12 mouse cellular contexts compared by ENCODE assay signal in the genomic region with DNA sequence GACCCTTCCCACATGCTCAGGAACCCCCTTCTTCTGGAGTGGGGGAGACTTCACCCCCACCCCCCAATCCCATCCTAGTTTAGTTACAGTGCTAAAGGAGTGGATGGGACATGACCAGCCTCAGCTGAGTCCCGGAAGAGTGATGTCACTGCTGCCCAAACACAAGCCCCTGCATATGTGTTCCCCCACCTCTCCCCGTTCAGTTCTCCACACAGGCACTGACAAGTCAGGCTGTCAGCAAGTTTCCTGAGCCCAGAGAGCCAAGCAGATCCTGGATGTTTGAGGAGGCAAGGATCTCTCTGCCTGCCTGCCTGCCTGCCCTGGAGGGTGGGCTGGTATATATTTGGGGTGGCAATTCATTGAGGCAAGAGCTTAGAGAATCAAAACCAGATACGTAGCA. TPM values are rescaled to one million over a fixed set of nuclear protein-coding genes. Genes with fewer than 3 reads are reported as not detected.
A peak's percentile ranks its signal among the peaks of the same experiment; 100 is the strongest.
DNase-seq lines count a peak whose midpoint lies in the region; ATAC-seq and TF ChIP-seq lines count a peak whose summit lies in the region.
"Had no signal": no experiment of that assay in that cellular context is flagged by ENCODE, and none has a peak within 500 bp of the region (broad histone marks: within the 10 kb centered on the region; RNA-seq: fewer than 3 reads in every experiment).

No protein-coding gene starts in this region.

- no peak for ATAC-seq in liver, postnatal 0 days
- ATAC-seq in liver, embryonic 12.5 days: no peak
- peak; percentile 34 for ATAC-seq in hindbrain, embryonic 16.5 days
- peak; percentile 7; the same call in 1 of the 2 replicates for ATAC-seq in neural tube, embryonic 12.5 days (ENCODE audit: low FRiP score, low read depth)

- DNase-seq in liver, postnatal 0 days: no peak
- no peak for DNase-seq in forebrain, embryonic 10.5 days (ENCODE audit: extremely low spot score, low spot score)
- no peak for DNase-seq in ovary, adult 18-20 months (ENCODE audit: low spot score)
- no peak for DNase-seq in thymus, postnatal 10 days (ENCODE audit: low spot score in 2 of 2)
- no peak for DNase-seq in adrenal gland, postnatal 10 days
- DNase-seq: thymus, postnatal 14 days had no signal

- peaks cover 3% of the 10 kb centered on the region for H3K4me1 ChIP-seq in liver, postnatal 0 days (ENCODE audit: insufficient read depth)
- peaks cover 34% of the 10 kb centered on the region for H3K4me1 ChIP-seq in liver, embryonic 12.5 days
- peaks cover 91% of the 10 kb centered on the region for H3K4me1 ChIP-seq in forebrain, embryonic 10.5 days
- H3K4me1 ChIP-seq in hindbrain, embryonic 16.5 days (ENCODE audit: control insufficient read depth, insufficient read depth, low read depth, low read length): peaks cover 25% of the 10 kb centered on the region
- peaks cover 66% of the 10 kb centered on the region for H3K4me1 ChIP-seq in neural tube, embryonic 12.5 days

- peaks cover 22% of the 10 kb centered on the region for H3K36me3 ChIP-seq in liver, postnatal 0 days (replicated peaks; ENCODE audit: insufficient read depth, low read length)
- H3K36me3 ChIP-seq in liver, embryonic 12.5 days: peaks cover 64% of the 10 kb centered on the region
- H3K36me3 ChIP-seq in forebrain, embryonic 10.5 days (replicated peaks): peaks cover 93% of the 10 kb centered on the region
- H3K36me3 ChIP-seq in hindbrain, embryonic 16.5 days (ENCODE audit: control insufficient read depth, insufficient read depth, low read length): 0 out of 2 replicates have a peak, but pooled peaks cover 6% of the 10 kb centered on the region
- H3K36me3 ChIP-seq in neural tube, embryonic 12.5 days: peaks cover 23% of the 10 kb centered on the region

- no peak for TF ChIP-seq CTCF in liver, postnatal 0 days (IDR thresholded peaks at IDR 0.05; ENCODE audit: low read depth)

- H3K9me3 ChIP-seq in liver, postnatal 0 days (ENCODE audit: low read length): no peaks in the 10 kb centered on the region
- H3K9me3 ChIP-seq in liver, embryonic 12.5 days (replicated peaks): no peaks in the 10 kb centered on the region
- no peaks in the 10 kb centered on the region for H3K9me3 ChIP-seq in forebrain, embryonic 10.5 days
- no peaks in the 10 kb centered on the region for H3K9me3 ChIP-seq in hindbrain, embryonic 16.5 days (ENCODE audit: control insufficient read depth, low read length)
- H3K9me3 ChIP-seq in neural tube, embryonic 12.5 days: no peaks in the 10 kb centered on the region

- H3K27me3 ChIP-seq in liver, postnatal 0 days (ENCODE audit: insufficient read depth, low read length): no peaks in the 10 kb centered on the region
- H3K27me3 ChIP-seq in liver, embryonic 12.5 days (replicated peaks): no peaks in the 10 kb centered on the region
- peaks cover 70% of the 10 kb centered on the region for H3K27me3 ChIP-seq in forebrain, embryonic 10.5 days (ENCODE audit: poor library complexity, severe bottlenecking)
- H3K27me3 ChIP-seq in hindbrain, embryonic 16.5 days (replicated peaks; ENCODE audit: control insufficient read depth, insufficient read depth, low read length): peaks cover 1% of the 10 kb centered on the region
- no peaks in the 10 kb centered on the region for H3K27me3 ChIP-seq in neural tube, embryonic 12.5 days (replicated peaks)

- no peak overlapping the region for H3K4me3 ChIP-seq in liver, postnatal 0 days (ENCODE audit: low read depth, low read length)
- no peak overlapping the region for H3K4me3 ChIP-seq in liver, embryonic 12.5 days
- peak overlapping the region; percentile 32; the same call in 1 of the 2 replicates for H3K4me3 ChIP-seq in forebrain, embryonic 10.5 days
- peak overlapping the region; percentile 46 for H3K4me3 ChIP-seq in hindbrain, embryonic 16.5 days (ENCODE audit: low read length)
- no peak overlapping the region for H3K4me3 ChIP-seq in neural tube, embryonic 12.5 days

- H3K4me2 ChIP-seq in liver, postnatal 0 days (ENCODE audit: low read depth, low read length): peak overlapping the region; percentile 44
- H3K4me2 ChIP-seq in liver, embryonic 12.5 days: no peak overlapping the region
- H3K4me2 ChIP-seq in hindbrain, embryonic 16.5 days (ENCODE audit: low read length): peak overlapping the region; percentile 66
- peak overlapping the region; percentile 61 for H3K4me2 ChIP-seq in neural tube, embryonic 12.5 days (replicated peaks)

- H3K27ac ChIP-seq in liver, postnatal 0 days (ENCODE audit: low read depth): peak overlapping the region; percentile 48; the same call in 1 of the 2 replicates
- H3K27ac ChIP-seq in liver, embryonic 12.5 days: no peak overlapping the region
- peak overlapping the region; percentile 83 for H3K27ac ChIP-seq in forebrain, embryonic 10.5 days
- H3K27ac ChIP-seq in hindbrain, embryonic 16.5 days (ENCODE audit: low read depth, low read length): peak overlapping the region; percentile 83; the same call in 1 of the 2 replicates
- H3K27ac ChIP-seq in neural tube, embryonic 12.5 days: no peak overlapping the region
- H3K27ac ChIP-seq: kidney, postnatal 0 days; liver, embryonic 14.5 days had no signal

- H3K9ac ChIP-seq in liver, postnatal 0 days (replicated peaks): 0 out of 2 replicates have a peak overlapping the region, but pooled peaks have one; percentile 21
- H3K9ac ChIP-seq in liver, embryonic 12.5 days: no peak overlapping the region
- H3K9ac ChIP-seq in hindbrain, embryonic 16.5 days (ENCODE audit: low read depth, low read length): peak overlapping the region; percentile 76
- H3K9ac ChIP-seq in neural tube, embryonic 12.5 days: no peak overlapping the region; the same call in 1 of the 2 replicates
- H3K9ac ChIP-seq: liver, embryonic 14.5 days had no signal

- WGBS in liver, postnatal 0 days (ENCODE audit: insufficient replicate concordance): 76% methylated on average over 3 of the region's 3 CpGs
- 48% methylated on average over 3 of the region's 3 CpGs for WGBS in liver, embryonic 12.5 days (ENCODE audit: insufficient replicate concordance)
- WGBS in forebrain, embryonic 10.5 days: 24% methylated on average over 3 of the region's 3 CpGs
- WGBS in hindbrain, embryonic 16.5 days: 15% methylated on average over 3 of the region's 3 CpGs
- 16% methylated on average over 3 of the region's 3 CpGs for WGBS in neural tube, embryonic 12.5 days

- no peak for TF ChIP-seq EP300 in liver, postnatal 0 days (IDR thresholded peaks at IDR 0.05; ENCODE audit: low read depth)

RNA-seq across cellular contexts. Expression of a gene that starts 44.7 kb away (rescaled TPM):
- 0.82 TPM in 2 replicates for polyA plus RNA-seq in liver, postnatal 0 days (2015; fragmentation: Nextera tagmentation; extraction: Ambion mirVana)
- 2.8 and 3.5 TPM in 2 replicates for polyA plus RNA-seq in liver, embryonic 12.5 days (2016; fragmentation: Nextera tagmentation; extraction: Ambion mirVana)
- polyA plus RNA-seq in forebrain, embryonic 10.5 days (2016; fragmentation: Nextera tagmentation; extraction: Ambion mirVana): 13.1 and 13.2 TPM in 2 replicates
- polyA plus RNA-seq in hindbrain, embryonic 16.5 days (2015; fragmentation: Nextera tagmentation; extraction: Ambion mirVana): 2.7 and 3.9 TPM in 2 replicates
- polyA plus RNA-seq in neural tube, embryonic 12.5 days (2016; fragmentation: Nextera tagmentation; extraction: Ambion mirVana): 12.9 and 13.9 TPM in 2 replicates
- 1 to 10 TPM; 4.2 to 5.3 TPM for total RNA-seq in adrenal gland, postnatal 10 days (2021)
- total RNA-seq: MEL had no signal

RNA-seq across cellular contexts. Expression of a gene that starts 45.2 kb away (rescaled TPM):
- 5.9 and 6.2 TPM in 2 replicates for polyA plus RNA-seq in liver, postnatal 0 days (2015; fragmentation: Nextera tagmentation; extraction: Ambion mirVana)
- polyA plus RNA-seq in liver, embryonic 12.5 days (2016; fragmentation: Nextera tagmentation; extraction: Ambion mirVana): 13.7 and 13.9 TPM in 2 replicates
- polyA plus RNA-seq in forebrain, embryonic 10.5 days (2016; fragmentation: Nextera tagmentation; extraction: Ambion mirVana): 16.6 and 18.0 TPM in 2 replicates
- polyA plus RNA-seq in hindbrain, embryonic 16.5 days (2015; fragmentation: Nextera tagmentation; extraction: Ambion mirVana): 27.4 and 31.8 TPM in 2 replicates
- 30.4 and 31.8 TPM in 2 replicates for polyA plus RNA-seq in neural tube, embryonic 12.5 days (2016; fragmentation: Nextera tagmentation; extraction: Ambion mirVana)
- total RNA-seq in adrenal gland, postnatal 10 days (2021): 10 to 100 TPM; 24.8 to 25.6 TPM

Comparison
In these comparisons a context has a peak if more than half of its experiments do, and no peak if none do; other contexts are left out.
1. H3K27ac ChIP-seq: peak in liver, postnatal 0 days (single experiment), forebrain, embryonic 10.5 days (single experiment) and hindbrain, embryonic 16.5 days (single experiment); none in liver, embryonic 12.5 days (single experiment) and neural tube, embryonic 12.5 days (single experiment).
2. H3K9ac ChIP-seq: peak in liver, postnatal 0 days (single experiment) and hindbrain, embryonic 16.5 days (single experiment); none in liver, embryonic 12.5 days (single experiment) and neural tube, embryonic 12.5 days (single experiment).
3. ATAC-seq: peak in hindbrain, embryonic 16.5 days (single experiment) and neural tube, embryonic 12.5 days (single experiment); none in liver, postnatal 0 days (single experiment) and liver, embryonic 12.5 days (single experiment).
4. H3K4me3 ChIP-seq: peak in forebrain, embryonic 10.5 days (single experiment) and hindbrain, embryonic 16.5 days (single experiment); none in liver, postnatal 0 days (single experiment), liver, embryonic 12.5 days (single experiment) and neural tube, embryonic 12.5 days (single experiment).